Mouse (Mus musculus): ENCODE results near the gene Zfp568.
A peak's percentile ranks its signal among the peaks of the same experiment; 100 is the strongest.

The Zfp568 gene

GRCm38 (mm10) chr7:29980761-29981160, 3.0 kb upstream of the Zfp568 start:
- DNase-seq (ENCODE audit: low read depth, low spot score) = no peak
- Histone ChIP-seq H3K36me3 (ENCODE audit: control insufficient read depth, insufficient read depth, low read length, poor library complexity, severe bottlenecking) (no peaks in the 10 kb centered on the region), H3K27me3 (ENCODE audit: control insufficient read depth, insufficient read depth, low read length, poor library complexity, severe bottlenecking) (no peaks in the 10 kb centered on the region)

DNA sequence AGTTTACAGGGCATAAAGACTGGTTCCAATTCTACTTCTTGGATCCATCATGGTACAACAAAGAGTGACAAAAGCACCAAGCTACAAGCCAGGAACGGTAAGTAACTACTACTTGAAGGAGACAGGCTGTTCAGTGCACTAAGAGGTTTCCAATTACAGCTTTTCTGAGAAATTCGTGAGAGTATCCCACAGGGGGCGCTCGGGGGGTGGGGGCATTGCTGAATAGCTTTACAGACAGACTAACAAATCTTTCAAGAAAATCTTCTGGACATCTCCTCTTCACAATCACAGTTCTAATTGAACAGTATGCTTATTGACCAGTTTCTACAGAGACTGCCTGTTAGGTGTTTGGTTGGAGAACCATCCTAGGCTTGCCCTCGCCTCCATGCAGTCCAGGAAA, 2.3 kb upstream of the Zfp568 start:
- 0 out of 2 replicates have a peak, but pooled peaks cover 2% of the 10 kb centered on the region for H3K36me3 ChIP-seq (ENCODE audit: control insufficient read depth, insufficient read depth, low read length, poor library complexity, severe bottlenecking)
- no peaks in the 10 kb centered on the region for H3K27me3 ChIP-seq (ENCODE audit: control insufficient read depth, insufficient read depth, low read length, poor library complexity, severe bottlenecking)
- DNase-seq (ENCODE audit: low read depth, low spot score) = peak; percentile 13

GRCm38 (mm10) chr7:29981860-29982259, 1.9 kb upstream of the Zfp568 start:
- no peak for DNase-seq (ENCODE audit: low read depth, low spot score)
- Histone ChIP-seq H3K36me3 (ENCODE audit: control insufficient read depth, insufficient read depth, low read length, poor library complexity, severe bottlenecking) (0 out of 2 replicates have a peak, but pooled peaks cover 2% of the 10 kb centered on the region), H3K27me3 (ENCODE audit: control insufficient read depth, insufficient read depth, low read length, poor library complexity, severe bottlenecking) (no peaks in the 10 kb centered on the region)

- Histone ChIP-seq H3K27me3 (ENCODE audit: control insufficient read depth, insufficient read depth, low read length, poor library complexity, severe bottlenecking) (no peaks in the 10 kb centered on the region), H3K36me3 (ENCODE audit: control insufficient read depth, insufficient read depth, low read length, poor library complexity, severe bottlenecking) (peaks cover 2% of the 10 kb centered on the region; the same call in 1 of the 2 replicates)
- no peak for DNase-seq (ENCODE audit: low read depth, low spot score)
Observed at GRCm38 (mm10) chr7:29982341-29982740, 1.4 kb upstream of the Zfp568 start.

GRCm38 (mm10) chr7:29982931-29983330, 824 bp upstream of the Zfp568 start:
- Histone ChIP-seq H3K27me3 (ENCODE audit: control insufficient read depth, insufficient read depth, low read length, poor library complexity, severe bottlenecking) (no peaks in the 10 kb centered on the region), H3K36me3 (ENCODE audit: control insufficient read depth, insufficient read depth, low read length, poor library complexity, severe bottlenecking) (peaks cover 2% of the 10 kb centered on the region; the same call in 1 of the 2 replicates)
- DNase-seq (ENCODE audit: low read depth, low spot score) = no peak

DNA sequence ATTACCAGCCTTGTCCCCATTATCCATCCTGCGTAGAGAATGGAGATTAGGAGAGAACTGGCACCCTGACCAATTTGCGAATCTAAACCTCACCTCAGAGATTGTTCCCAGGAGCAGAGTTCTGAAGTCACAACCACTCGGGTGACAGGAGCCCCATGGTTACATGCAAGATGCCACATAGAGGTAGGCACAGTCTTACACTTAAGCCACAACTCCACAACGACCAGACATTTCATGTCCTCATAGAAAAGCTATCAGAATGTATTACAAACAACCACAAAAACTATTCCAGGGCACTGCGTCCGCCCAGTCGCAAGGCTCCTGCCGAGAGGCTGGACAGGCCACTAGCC, 440 bp upstream of the Zfp568 start:
- peaks cover 2% of the 10 kb centered on the region; the same call in 1 of the 2 replicates for H3K36me3 ChIP-seq (ENCODE audit: control insufficient read depth, insufficient read depth, low read length, poor library complexity, severe bottlenecking)
- no peaks in the 10 kb centered on the region for H3K27me3 ChIP-seq (ENCODE audit: control insufficient read depth, insufficient read depth, low read length, poor library complexity, severe bottlenecking)
- DNase-seq (ENCODE audit: low read depth, low spot score) = no peak

DNA sequence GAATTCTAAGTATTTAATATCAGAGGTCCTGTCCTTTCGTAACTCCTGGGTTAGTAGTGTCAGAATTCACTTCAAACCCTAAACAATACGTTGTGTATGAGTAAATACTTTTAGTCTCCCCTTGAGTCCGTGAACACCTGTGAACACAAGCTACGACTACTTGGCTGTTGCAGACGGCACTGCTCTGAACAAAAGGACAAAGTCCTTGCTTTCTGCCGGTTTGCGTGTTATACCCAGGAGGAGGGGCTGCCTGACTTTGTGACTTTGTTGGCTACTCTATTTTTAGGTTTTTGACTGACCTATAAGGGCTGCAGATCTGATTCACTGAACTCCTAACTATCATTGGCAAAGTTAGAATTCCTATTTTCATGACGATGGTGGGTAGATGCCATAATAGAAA, 2.3 kb downstream of the Zfp568 start:
- Histone ChIP-seq H3K36me3 (ENCODE audit: control insufficient read depth, insufficient read depth, low read length, poor library complexity, severe bottlenecking) (peaks cover 6% of the 10 kb centered on the region; the same call in 1 of the 2 replicates), H3K27me3 (ENCODE audit: control insufficient read depth, insufficient read depth, low read length, poor library complexity, severe bottlenecking) (no peaks in the 10 kb centered on the region)

DNA sequence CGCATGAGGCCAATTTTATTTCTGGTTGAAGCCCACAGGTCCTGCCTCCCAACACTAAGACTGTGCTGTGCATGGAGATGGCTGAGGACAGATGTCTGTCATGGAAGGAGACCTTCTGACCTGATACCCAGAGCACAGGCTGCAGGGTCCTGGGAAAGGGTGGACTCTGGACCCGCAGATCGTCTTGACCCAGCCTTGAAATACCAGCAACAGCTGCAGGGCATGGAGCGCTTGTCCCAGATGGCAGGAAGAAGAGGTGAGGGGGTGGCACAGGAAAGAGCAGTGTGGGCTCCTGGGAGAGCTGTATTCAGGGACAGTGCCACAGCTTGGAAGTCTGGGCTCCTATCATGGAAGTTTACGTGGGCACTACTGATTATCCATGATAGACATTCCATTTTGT, 3.8 kb downstream of the Zfp568 start:
- DNase-seq (ENCODE audit: low read depth, low spot score) = no peak
- H3K27me3 ChIP-seq (ENCODE audit: control insufficient read depth, insufficient read depth, low read length, poor library complexity, severe bottlenecking) = no peaks in the 10 kb centered on the region
- H3K36me3 ChIP-seq (ENCODE audit: control insufficient read depth, insufficient read depth, low read length, poor library complexity, severe bottlenecking) = peaks cover 6% of the 10 kb centered on the region; the same call in 1 of the 2 replicates

More for the DNA sequence above, 2.3 kb downstream of the Zfp568 start:
- no peak for DNase-seq (ENCODE audit: low read depth, low spot score)

GRCm38 (mm10) chr7:29989031-29989430, 5.3 kb downstream of the Zfp568 start:
- Histone ChIP-seq H3K27me3 (ENCODE audit: control insufficient read depth, insufficient read depth, low read length, poor library complexity, severe bottlenecking) (no peaks in the 10 kb centered on the region), H3K36me3 (ENCODE audit: control insufficient read depth, insufficient read depth, low read length, poor library complexity, severe bottlenecking) (peaks cover 6% of the 10 kb centered on the region; the same call in 1 of the 2 replicates)
- no peak for DNase-seq (ENCODE audit: low read depth, low spot score)

DNA sequence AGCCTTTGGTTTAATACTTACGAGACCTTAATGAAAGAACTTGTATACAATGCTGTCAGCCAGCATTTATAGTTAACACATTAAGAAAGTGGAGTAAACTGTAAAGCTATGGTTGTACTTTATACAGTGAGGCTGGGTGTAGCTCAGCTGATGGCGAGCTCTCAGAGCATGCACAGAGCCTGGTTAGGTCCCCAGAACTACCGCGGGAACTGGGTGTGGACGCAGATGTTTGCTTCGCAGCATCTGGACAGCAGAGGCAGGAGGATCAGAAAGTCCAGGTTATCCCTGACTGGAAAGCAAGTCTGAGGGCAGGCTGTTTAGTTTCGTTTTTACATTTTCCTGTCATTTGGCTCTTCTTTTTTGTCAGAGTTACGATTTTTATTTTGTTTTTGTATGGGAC, 8.9 kb downstream of the Zfp568 start:
- peaks cover 3% of the 10 kb centered on the region; the same call in 1 of the 2 replicates for H3K36me3 ChIP-seq (ENCODE audit: control insufficient read depth, insufficient read depth, low read length, poor library complexity, severe bottlenecking)
- no peaks in the 10 kb centered on the region for H3K27me3 ChIP-seq (ENCODE audit: control insufficient read depth, insufficient read depth, low read length, poor library complexity, severe bottlenecking)
- DNase-seq (ENCODE audit: low read depth, low spot score) = no peak

- Histone ChIP-seq H3K36me3 (ENCODE audit: control insufficient read depth, insufficient read depth, low read length, poor library complexity, severe bottlenecking) (peaks cover 3% of the 10 kb centered on the region; the same call in 1 of the 2 replicates), H3K27me3 (ENCODE audit: control insufficient read depth, insufficient read depth, low read length, poor library complexity, severe bottlenecking) (no peaks in the 10 kb centered on the region)
- DNase-seq (ENCODE audit: low read depth, low spot score) = no peak
Observed at GRCm38 (mm10) chr7:29993340-29993739, 9.6 kb downstream of the Zfp568 start.

GRCm38 (mm10) chr7:29995134-29995533, 11.4 kb downstream of the Zfp568 start:
- peaks cover 4% of the 10 kb centered on the region; the same call in 1 of the 2 replicates for H3K36me3 ChIP-seq (ENCODE audit: control insufficient read depth, insufficient read depth, low read length, poor library complexity, severe bottlenecking)
- H3K27me3 ChIP-seq (ENCODE audit: control insufficient read depth, insufficient read depth, low read length, poor library complexity, severe bottlenecking) = no peaks in the 10 kb centered on the region
- no peak for DNase-seq (ENCODE audit: low read depth, low spot score)

DNA sequence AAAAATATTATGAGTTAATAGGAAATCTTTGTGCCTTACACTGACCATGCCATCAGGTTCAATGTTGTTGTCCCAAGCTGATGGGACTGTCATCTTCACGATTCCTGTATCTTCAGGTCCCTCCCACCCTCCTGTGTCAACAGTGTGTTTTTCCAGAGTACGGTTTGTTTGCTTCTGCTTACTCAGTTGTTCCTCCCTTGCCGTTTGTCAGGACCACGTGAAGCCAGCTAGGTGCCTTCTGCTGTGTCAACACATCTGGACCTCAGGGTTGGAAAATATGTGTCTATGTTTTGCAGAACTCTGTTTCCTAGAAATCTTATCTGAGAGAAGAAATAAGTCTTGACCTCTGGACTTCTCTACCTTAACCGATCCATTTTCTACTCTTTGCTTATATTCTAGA, 16.8 kb downstream of the Zfp568 start:
- DNase-seq (ENCODE audit: low read depth, low spot score) = no peak
- no peaks in the 10 kb centered on the region for H3K27me3 ChIP-seq (ENCODE audit: control insufficient read depth, insufficient read depth, low read length, poor library complexity, severe bottlenecking)
- peaks cover 5% of the 10 kb centered on the region for H3K36me3 ChIP-seq (ENCODE audit: control insufficient read depth, insufficient read depth, low read length, poor library complexity, severe bottlenecking)

DNA sequence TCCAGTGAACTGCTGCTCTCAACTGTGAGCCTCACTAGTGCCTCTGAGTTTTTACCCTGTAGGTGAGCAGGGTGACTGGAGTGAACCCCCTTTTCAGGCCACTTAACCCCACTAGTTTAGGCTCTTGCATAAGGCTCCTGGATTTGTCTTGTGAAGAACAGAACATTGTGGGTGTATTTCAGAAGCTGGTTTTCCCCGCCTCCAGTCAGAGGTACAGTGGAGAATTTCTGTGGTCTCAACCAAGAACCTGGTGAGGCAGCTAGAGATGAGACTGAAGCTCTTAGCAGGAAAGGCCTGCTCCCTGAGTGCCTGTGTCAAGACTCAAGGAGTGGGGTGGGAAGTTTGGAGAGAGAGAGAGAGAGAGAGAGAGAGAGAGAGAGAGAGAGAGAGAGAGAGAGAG, 23.8 kb downstream of the Zfp568 start:
- peaks cover 4% of the 10 kb centered on the region; the same call in 1 of the 2 replicates for H3K36me3 ChIP-seq (ENCODE audit: control insufficient read depth, insufficient read depth, low read length, poor library complexity, severe bottlenecking)
- no peaks in the 10 kb centered on the region for H3K27me3 ChIP-seq (ENCODE audit: control insufficient read depth, insufficient read depth, low read length, poor library complexity, severe bottlenecking)
- no peak for DNase-seq (ENCODE audit: low read depth, low spot score)

- no peak for DNase-seq (ENCODE audit: low read depth, low spot score)
- Histone ChIP-seq H3K27me3 (ENCODE audit: control insufficient read depth, insufficient read depth, low read length, poor library complexity, severe bottlenecking) (no peaks in the 10 kb centered on the region), H3K36me3 (ENCODE audit: control insufficient read depth, insufficient read depth, low read length, poor library complexity, severe bottlenecking) (peaks cover 4% of the 10 kb centered on the region; the same call in 1 of the 2 replicates)
Observed at GRCm38 (mm10) chr7:30008020-30008690, 24.4 kb downstream of the Zfp568 start.

Measured in splenic B cell, adult 2 months (primary cell).